Mouse (Mus musculus) cerebellum, adult 2 months (tissue): Measurements from ENCODE around the gene Carns1. TPM values are rescaled to one million over a fixed set of nuclear protein-coding genes. Genes with fewer than 3 reads are reported as not detected.

Source experiments
- DNase-seq, 2 experiments: peaks; one replicate each; pipeline ENCODE4 v3.0.0; 2021
- H3K27ac ChIP-seq: fragments of 200-500 bp; 2 replicates; pipeline ENCODE4 v1.5.1; 2012; ENCODE audit warnings: low read length, control low read depth, inconsistent platforms; ENCODE audit not compliant: insufficient read depth
- H3K27me3 ChIP-seq: fragments of 200-500 bp; 2 replicates; pipeline ENCODE4 v1.6.1; 2012; ENCODE audit warnings: inconsistent platforms, mild to moderate bottlenecking, low read length, moderate library complexity; ENCODE audit not compliant: control insufficient read depth, insufficient read depth
- H3K4me1 ChIP-seq: fragments of 200-500 bp; 2 replicates; pipeline ENCODE4 v1.6.1; 2011; ENCODE audit warnings: low read length; ENCODE audit not compliant: control insufficient read depth, insufficient read depth
- H3K4me3 ChIP-seq: fragments of 200-500 bp; replicated peaks from 2 replicates; pipeline ENCODE3; 2011; ENCODE audit warnings: mild to moderate bottlenecking, low read depth, low read length, control low read depth; ENCODE audit not compliant: insufficient read depth
- CTCF ChIP-seq: fragments of 200-500 bp; IDR thresholded peaks from 2 replicates; pipeline ENCODE4 v1.5.1; 2011; ENCODE audit warnings: low read depth, mild to moderate bottlenecking, control low read depth, low read length, moderate library complexity, borderline replicate concordance; ENCODE audit not compliant: insufficient read depth
- POLR2A ChIP-seq: fragments of 200-500 bp; IDR thresholded peaks from 2 replicates; pipeline ENCODE4 v1.6.1; 2011; ENCODE audit warnings: low read length, control low read depth, borderline replicate concordance; ENCODE audit not compliant: insufficient read depth
- WGBS: fragments of 180-500 bp; shearing (Covaris S2); methylation state at CpG from one replicate; pipeline ENCODE4 v1.1.7; 2018; 5-methylcytosine and 5-hydroxymethylcytosine counted together
- polyA plus RNA-seq: library from polyadenylated mRNA; depleted of rRNA; stranded (reverse); fragments of >200 nt; gene quantifications from 2 replicates; pipeline ENCODE4 v1.2.3, GENCODE M21; 2012

The Carns1 gene
- polyA plus RNA-seq, 1 experiment = 31.2 TPM

GRCm38 (mm10) chr19:4217140-4217539 lies 41.9 kb upstream of the Carns1 start:
- H3K4me1 ChIP-seq = peaks cover 17% of the 10 kb centered on the region
- 61% methylated on average over 5 of the region's 5 CpGs for WGBS

GRCm38 (mm10) chr19:4216041-4216685 lies 40.9 kb upstream of the Carns1 start:
- DNase-seq = peak; percentile 53 to 61
- Histone ChIP-seq H3K27me3 (no peaks in the 10 kb centered on the region; the same call in 1 of the 2 replicates), H3K4me1 (peaks cover 17% of the 10 kb centered on the region), H3K27ac (no peak overlapping the region), H3K4me3 (peak overlapping the region; percentile 27)
- peak; percentile 60 for TF ChIP-seq CTCF
- no peak for TF ChIP-seq POLR2A
- 31% methylated on average over 14 of the region's 14 CpGs for WGBS

More at GRCm38 (mm10) chr19:4217140-4217539, 41.9 kb upstream of the Carns1 start:
- TF ChIP-seq POLR2A (no peak), CTCF (no peak)
- Histone ChIP-seq H3K27ac (no peak overlapping the region), H3K27me3 (no peaks in the 10 kb centered on the region; the same call in 1 of the 2 replicates), H3K4me3 (no peak overlapping the region)
- DNase-seq = no peak

- H3K27ac ChIP-seq = no peak overlapping the region
- peaks cover 12% of the 10 kb centered on the region for H3K4me1 ChIP-seq
- WGBS = 11% methylated on average over 19 of the region's 21 CpGs
- H3K27me3 ChIP-seq = no peaks in the 10 kb centered on the region; the same call in 1 of the 2 replicates
- no peak for TF ChIP-seq POLR2A
- peak overlapping the region; percentile 2 for H3K4me3 ChIP-seq
- no peak for DNase-seq
These were observed 40.2 kb upstream of the Carns1 start for GRCm38 (mm10) chr19:4215451-4215840.

GRCm38 (mm10) chr19:4214771-4215450 lies 39.6 kb upstream of the Carns1 start:
- peaks cover 7% of the 10 kb centered on the region for H3K4me1 ChIP-seq
- WGBS = under 1% methylated on average over 68 of the region's 81 CpGs
- no peak overlapping the region for H3K27ac ChIP-seq
- TF ChIP-seq CTCF (no peak), POLR2A (no peak)
- no peak for DNase-seq
- peak overlapping the region; percentile 52 for H3K4me3 ChIP-seq
- no peaks in the 10 kb centered on the region; the same call in 1 of the 2 replicates for H3K27me3 ChIP-seq

GRCm38 (mm10) chr19:4214071-4214770 lies 38.9 kb upstream of the Carns1 start, which contains the start of the genes Clcf1 and AC109138.7:
Gene Clcf1, plus strand, starts transcription at chr19:4214238.
Gene AC109138.7, plus strand, starts transcription at chr19:4214357.
- DNase-seq = no peak
- peaks cover 5% of the 10 kb centered on the region for H3K4me1 ChIP-seq
- H3K4me3 ChIP-seq = peak within 1 kb of the TSS; percentile 52
- no peak within 1 kb of the TSS for H3K27ac ChIP-seq
- no peaks in the 10 kb centered on the region; the same call in 1 of the 2 replicates for H3K27me3 ChIP-seq
- TF ChIP-seq POLR2A (no peak), CTCF (no peak)
- WGBS = 3% methylated on average over 45 of the region's 49 CpGs

- H3K27ac ChIP-seq = no peak overlapping the region
- H3K4me1 ChIP-seq = peaks cover 5% of the 10 kb centered on the region
- no peak overlapping the region for H3K4me3 ChIP-seq
- WGBS = 45% methylated on average over 9 of the region's 9 CpGs
- H3K27me3 ChIP-seq = no peaks in the 10 kb centered on the region; the same call in 1 of the 2 replicates
- TF ChIP-seq POLR2A (no peak), CTCF (no peak)
- DNase-seq = no peak
These were observed 38.3 kb upstream of the Carns1 start for GRCm38 (mm10) chr19:4213524-4213974.

- Histone ChIP-seq H3K27ac (no peak overlapping the region), H3K4me3 (no peak overlapping the region), H3K27me3 (no peaks in the 10 kb centered on the region; the same call in 1 of the 2 replicates), H3K4me1 (peaks cover 5% of the 10 kb centered on the region)
- 84% methylated on average over 4 of the region's 4 CpGs for WGBS
- TF ChIP-seq POLR2A = no peak
- no peak for TF ChIP-seq CTCF
- no peak for DNase-seq
These were observed 36.8 kb upstream of the Carns1 start for GRCm38 (mm10) chr19:4211891-4212588.
